8 mouse cellular contexts compared by ENCODE assay signal in the genomic region with DNA sequence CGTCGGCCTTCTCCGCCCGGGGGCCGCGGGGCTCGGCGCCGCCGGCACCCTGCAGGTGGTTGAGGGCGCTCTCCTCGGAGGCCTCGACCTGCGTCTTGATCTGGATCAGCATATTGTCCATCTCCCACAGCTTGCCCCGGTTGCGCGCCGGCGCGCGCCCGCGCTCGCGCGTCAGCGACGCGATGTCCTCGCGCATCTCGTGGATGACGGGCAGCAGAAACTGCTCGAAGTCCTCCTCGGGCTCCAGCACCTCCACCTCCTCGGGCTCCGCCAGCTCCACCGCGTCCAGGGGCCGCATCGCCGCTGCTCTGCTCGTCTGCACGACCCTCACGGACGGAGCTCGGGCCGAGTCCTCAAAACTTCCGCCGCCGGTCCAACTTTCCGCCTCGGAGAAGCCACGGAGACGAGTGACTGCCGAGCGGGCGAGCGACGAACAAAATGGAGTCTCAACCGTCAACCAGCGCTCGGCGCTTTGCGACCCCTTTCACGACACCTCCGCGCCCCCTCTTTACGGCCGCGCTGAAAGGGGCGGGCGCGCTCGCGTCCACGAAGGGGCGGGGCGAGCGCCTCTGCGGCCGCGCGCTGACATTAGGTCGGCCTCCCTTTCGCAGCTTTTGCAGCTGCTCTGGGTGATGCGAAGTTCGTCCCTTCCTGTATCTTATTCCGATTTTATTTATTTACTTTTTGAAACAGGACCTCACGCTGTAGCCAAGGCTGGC. TPM values are rescaled to one million over a fixed set of nuclear protein-coding genes. Genes with fewer than 3 reads are reported as not detected.
A peak's percentile ranks its signal among the peaks of the same experiment; 100 is the strongest.
DNase-seq lines count a peak whose midpoint lies in the region; ATAC-seq and TF ChIP-seq lines count a peak whose summit lies in the region.
"Not testable (repeated sequence)": the region's sequence is repeated elsewhere in the genome, so short reads cannot be mapped to it uniquely, and the experiment has no call there.

TSS of gene Mrfap1 (minus strand) at position 477 of the 719 bp plus-strand sequence.

- H3K9ac ChIP-seq in kidney, embryonic 14.5 days (ENCODE audit: low read depth, low read length), result peak within 1 kb of the TSS; percentile 79
- peak within 1 kb of the TSS; percentile 77 for H3K9ac ChIP-seq in limb, embryonic 15.5 days

- H3K4me1 ChIP-seq in bone marrow macrophage, adult 2 months (ENCODE audit: control insufficient read depth, insufficient read depth, low read length), result peaks cover 26% of the 10 kb centered on the region
- not testable (repeated sequence) for H3K4me1 ChIP-seq in embryonic fibroblast, embryonic 13.5 days (ENCODE audit: control insufficient read depth, insufficient read depth, low read length); kidney, embryonic 14.5 days (ENCODE audit: control insufficient read depth, insufficient read depth, low read length)
- peaks cover 13% of the 10 kb centered on the region; the same call in 1 of the 2 replicates for H3K4me1 ChIP-seq in limb, embryonic 15.5 days

- not testable (repeated sequence) for H3K9me3 ChIP-seq in kidney, embryonic 14.5 days (ENCODE audit: control insufficient read depth, low read length); limb, embryonic 15.5 days

- H3K4me3 ChIP-seq in bone marrow macrophage, adult 2 months (ENCODE audit: insufficient read depth, low read length), result peak within 1 kb of the TSS; percentile 70
- H3K4me3 ChIP-seq in embryonic fibroblast, embryonic 13.5 days (ENCODE audit: insufficient read depth, low read length), result peak within 1 kb of the TSS; percentile 46
- H3K4me3 ChIP-seq in kidney, embryonic 14.5 days (ENCODE audit: low read length), result peak within 1 kb of the TSS; percentile 76
- H3K4me3 ChIP-seq in limb, embryonic 15.5 days, result peak within 1 kb of the TSS; percentile 71

- peak within 1 kb of the TSS; percentile 48 for H3K4me2 ChIP-seq in kidney, embryonic 14.5 days (replicated peaks; ENCODE audit: low read depth, low read length)
- H3K4me2 ChIP-seq in limb, embryonic 15.5 days, result peak within 1 kb of the TSS; percentile 69

- peak within 1 kb of the TSS; percentile 86 for H3K27ac ChIP-seq in bone marrow macrophage, adult 2 months (ENCODE audit: insufficient read depth, low read depth, low read length)
- H3K27ac ChIP-seq in embryonic fibroblast, embryonic 13.5 days (ENCODE audit: insufficient read depth, low read length), result peak within 1 kb of the TSS; percentile 93
- H3K27ac ChIP-seq in kidney, embryonic 14.5 days (ENCODE audit: low read depth, low read length), result peak within 1 kb of the TSS; percentile 95
- H3K27ac ChIP-seq in limb, embryonic 15.5 days, result peak within 1 kb of the TSS; percentile 97

- peak; percentile 17; the same call in 1 of the 2 replicates for TF ChIP-seq POLR2A in bone marrow macrophage, adult 2 months (IDR thresholded peaks at IDR 0.05; ENCODE audit: borderline replicate concordance, low read depth, low read length)
- peak; percentile 83 for TF ChIP-seq POLR2A in embryonic fibroblast, embryonic 13.5 days (IDR thresholded peaks at IDR 0.05; ENCODE audit: low read depth, low read length)

- TF ChIP-seq CTCF in bone marrow macrophage, adult 2 months (IDR thresholded peaks at IDR 0.05; ENCODE audit: low read depth, low read length); embryonic fibroblast, embryonic 13.5 days (IDR thresholded peaks at IDR 0.05; ENCODE audit: borderline replicate concordance, insufficient read depth, low read length): not testable (repeated sequence)

- WGBS in kidney, embryonic 14.5 days, result under 1% methylated on average over 90 of the region's 90 CpGs
- under 1% methylated on average over 90 of the region's 90 CpGs for WGBS in limb, embryonic 15.5 days

- not testable (repeated sequence) for H3K27me3 ChIP-seq in kidney, embryonic 14.5 days (ENCODE audit: control insufficient read depth, insufficient read depth, low read length); limb, embryonic 15.5 days

- peak; percentile 97 for DNase-seq in A20 (ENCODE audit: low read depth, low spot score)
- DNase-seq in heart, adult 9 months (ENCODE audit: low spot score in 2 of 2), result peak; percentile 86 to 94
- peak; percentile 77 to 93 for DNase-seq in monocyte, adult 2 months (ENCODE audit: low read depth in 1 of 2, low spot score in 2 of 2)
- peak; percentile 92 for DNase-seq in spleen, postnatal 36 days (ENCODE audit: low spot score in 2 of 2)

- H3K36me3 ChIP-seq in kidney, embryonic 14.5 days (ENCODE audit: control insufficient read depth, insufficient read depth, low read length), result peaks cover 11% of the 10 kb centered on the region; the same call in 1 of the 2 replicates
- peaks cover 20% of the 10 kb centered on the region for H3K36me3 ChIP-seq in limb, embryonic 15.5 days

- peak; percentile 85 for ATAC-seq in kidney, embryonic 14.5 days (ENCODE audit: low FRiP score, low TSS enrichment)
- ATAC-seq in limb, embryonic 15.5 days (ENCODE audit: insufficient number of reproducible peaks, low FRiP score, low TSS enrichment, low read depth), result peak; percentile 72

RNA-seq across cellular contexts. Expression of gene Mrfap1, which starts in this region (rescaled TPM):
- 280 and 308 TPM in 2 replicates for polyA plus RNA-seq in bone marrow macrophage, adult 2 months (2012; ENCODE audit: insufficient read depth, insufficient read length, missing spikeins)
- polyA plus RNA-seq in embryonic fibroblast, embryonic 13.5 days (2011; ENCODE audit: insufficient read length, low read depth, missing spikeins), result 316 and 394 TPM in 2 replicates
- polyA plus RNA-seq in kidney, embryonic 14.5 days (2014; fragmentation: Nextera tagmentation; extraction: Ambion mirVana), result 639 and 714 TPM in 2 replicates
- polyA plus RNA-seq in limb, embryonic 15.5 days (2015; fragmentation: Nextera tagmentation; extraction: Ambion mirVana), result 492 and 496 TPM in 2 replicates

Comparison
In these comparisons a context has a peak if more than half of its experiments do, and no peak if none do; other contexts are left out.
1. Peak in every context shown above with its lines: DNase-seq, ATAC-seq, H3K4me3 ChIP-seq and H3K27ac ChIP-seq.